Mouse (Mus musculus) lung, embryonic 16.5 days (tissue): ENCODE measurements at regions not wholly inside any gene's neighbourhood (a gene's known extent, or its start where the extent isn't known, plus 50 kb on each side); places are given as distances from the start of the nearest gene placed in this dataset.
A peak's percentile ranks its signal among the peaks of the same experiment; 100 is the strongest.

Experiments used
- ATAC-seq: fragments of 200-750 bp; cut with Nextera tagmentation; 2 replicates; pipeline ENCODE4 v1.8.0; 2017; ENCODE audit warnings: low read depth, mild to moderate bottlenecking, moderate library complexity
- H3K27ac ChIP-seq: fragments of 300-500 bp; sonication (generic); 2 replicates; pipeline ENCODE4 v1.5.1; 2014; ENCODE audit warnings: mild to moderate bottlenecking, control low read depth, low read length
- H3K27me3 ChIP-seq: fragments of 300-500 bp; sonication (generic); 2 replicates; pipeline ENCODE4 v1.6.1; 2014; ENCODE audit warnings: low read depth, low read length, mixed read lengths; ENCODE audit not compliant: control insufficient read depth, insufficient read depth
- H3K36me3 ChIP-seq: fragments of 300-500 bp; sonication (generic); 2 replicates; pipeline ENCODE4 v1.6.1; 2014; ENCODE audit warnings: low read length; ENCODE audit not compliant: control insufficient read depth, insufficient read depth
- H3K4me1 ChIP-seq: fragments of 300-500 bp; sonication (generic); replicated peaks from 2 replicates; pipeline ENCODE4 v1.6.1; 2014; ENCODE audit warnings: low read length, mixed read lengths; ENCODE audit not compliant: control insufficient read depth, insufficient read depth
- H3K4me2 ChIP-seq: fragments of 300-500 bp; sonication (generic); 2 replicates; pipeline ENCODE4 v1.6.1; 2014; ENCODE audit warnings: low read depth, low read length, control low read depth
- H3K4me3 ChIP-seq: fragments of 300-500 bp; sonication (generic); 2 replicates; pipeline ENCODE4 v1.5.1; 2014; ENCODE audit warnings: mild to moderate bottlenecking, low read length, control low read depth
- H3K9ac ChIP-seq: fragments of 300-500 bp; sonication (generic); 2 replicates; pipeline ENCODE4 v1.6.1; 2014; ENCODE audit warnings: low read length, control low read depth
- H3K9me3 ChIP-seq: fragments of 300-500 bp; sonication (generic); 2 replicates; pipeline ENCODE4 v1.6.1; 2016; ENCODE audit warnings: low read length; ENCODE audit not compliant: control insufficient read depth
- WGBS: fragments of 180-500 bp; shearing (Covaris S2); extraction: QIAGEN DNeasy Blood & Tissue Kit; methylation state at CpG from one replicate; pipeline ENCODE4 v1.1.7; 2014; 5-methylcytosine and 5-hydroxymethylcytosine counted together

GRCm38 (mm10) chr6:122394160-122394559, 53.8 kb upstream of the Phc1 start:
- Histone ChIP-seq H3K4me1 (no peaks in the 10 kb centered on the region), H3K36me3 (no peaks in the 10 kb centered on the region), H3K27ac (no peak overlapping the region), H3K9me3 (no peaks in the 10 kb centered on the region), H3K9ac (no peak overlapping the region), H3K4me2 (no peak overlapping the region), H3K4me3 (no peak overlapping the region), H3K27me3 (no peaks in the 10 kb centered on the region)
- ATAC-seq, result no peak
- 46% methylated on average over 5 of the region's 5 CpGs for WGBS

DNA sequence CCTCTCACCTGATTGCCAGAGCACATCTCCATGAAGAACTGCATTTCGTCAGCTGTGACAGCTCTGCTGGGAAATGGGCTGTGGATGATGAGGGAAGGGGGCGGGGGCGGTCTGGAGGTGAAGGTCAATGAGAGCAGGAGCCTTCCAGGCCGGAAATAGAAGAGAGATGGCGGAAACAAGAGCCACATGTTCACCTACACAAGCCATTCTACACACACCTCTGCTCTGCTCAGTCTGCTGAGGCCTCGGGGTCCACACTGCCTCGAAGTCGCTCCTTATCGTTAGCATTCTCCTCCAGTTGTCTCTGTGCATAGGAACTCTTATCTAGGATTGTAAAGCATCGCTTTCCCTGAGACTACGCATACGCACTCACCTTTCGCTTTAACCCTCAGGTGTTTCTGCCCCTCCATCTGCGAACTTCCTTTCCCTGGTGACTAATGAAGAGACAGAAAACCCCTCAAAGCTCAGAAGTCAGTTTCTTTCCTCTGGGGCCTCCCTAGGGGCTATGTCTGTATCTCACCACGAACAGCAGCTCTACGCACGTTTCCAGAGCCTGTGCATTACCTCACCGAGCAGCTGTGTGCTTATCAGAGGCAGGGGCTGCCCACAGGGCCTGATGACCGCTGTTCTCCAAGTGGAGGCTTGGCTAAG, 53.0 kb upstream of the Phc1 start:
- Histone ChIP-seq H3K27me3 (no peaks in the 10 kb centered on the region), H3K27ac (no peak overlapping the region), H3K4me2 (no peak overlapping the region), H3K36me3 (no peaks in the 10 kb centered on the region), H3K9ac (no peak overlapping the region), H3K4me1 (no peaks in the 10 kb centered on the region), H3K4me3 (no peak overlapping the region), H3K9me3 (no peaks in the 10 kb centered on the region)
- WGBS, result 37% methylated on average over 19 of the region's 19 CpGs
- ATAC-seq, result no peak

DNA sequence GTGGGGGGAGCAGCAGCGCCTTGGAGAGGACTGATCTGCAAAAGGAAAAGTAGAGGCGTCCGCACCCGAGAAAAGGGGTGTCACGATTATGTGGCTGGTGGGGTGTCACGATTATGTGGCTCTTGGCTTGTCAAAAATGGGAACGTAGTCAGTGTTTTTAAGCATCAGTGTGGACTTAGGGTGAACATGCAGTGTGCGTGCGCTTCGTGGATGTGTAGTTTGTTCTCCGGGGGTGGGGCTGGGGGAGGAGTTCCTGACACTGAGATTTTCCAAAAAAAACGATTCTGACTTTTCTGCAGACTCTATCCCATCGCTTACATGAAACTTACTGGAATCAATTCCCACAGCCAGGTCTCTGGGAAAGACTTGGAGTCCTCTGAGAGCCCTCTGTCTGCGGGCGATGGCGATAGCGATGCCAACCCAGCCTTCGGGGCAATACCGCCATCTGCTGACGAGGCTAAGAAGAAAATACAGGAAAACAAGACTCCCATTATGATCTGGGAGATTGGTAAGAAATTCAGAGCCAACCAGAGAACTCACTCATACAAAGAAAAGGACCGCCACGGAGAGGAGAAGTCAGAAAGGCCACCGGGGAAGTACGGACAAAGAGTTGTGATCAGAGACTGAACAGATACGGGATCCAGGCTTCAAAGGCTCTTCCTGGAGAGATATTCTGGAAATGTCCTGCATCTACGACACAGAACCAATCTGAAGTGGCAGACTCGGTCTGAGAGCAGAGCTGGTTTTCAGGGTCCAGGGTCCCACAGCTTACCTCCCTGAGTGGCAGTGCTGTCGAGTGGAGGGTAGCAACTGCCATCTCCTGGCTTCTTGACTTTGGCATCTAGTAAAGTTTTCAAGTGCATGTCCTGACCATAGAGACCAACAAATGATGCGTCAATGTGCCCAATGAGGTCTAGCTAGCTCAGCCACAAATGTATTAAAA, 51.6 kb upstream of the Phc1 start:
- Histone ChIP-seq H3K4me3 (0 out of 2 replicates have a peak overlapping the region, but pooled peaks have one; percentile 2), H3K27me3 (no peaks in the 10 kb centered on the region), H3K4me1 (no peaks in the 10 kb centered on the region), H3K9me3 (no peaks in the 10 kb centered on the region), H3K9ac (peak overlapping the region; percentile 32; the same call in 1 of the 2 replicates), H3K4me2 (peak overlapping the region; percentile 45), H3K27ac (no peak overlapping the region), H3K36me3 (no peaks in the 10 kb centered on the region)
- peak; percentile 58 for ATAC-seq
- 31% methylated on average over 29 of the region's 29 CpGs for WGBS

DNA sequence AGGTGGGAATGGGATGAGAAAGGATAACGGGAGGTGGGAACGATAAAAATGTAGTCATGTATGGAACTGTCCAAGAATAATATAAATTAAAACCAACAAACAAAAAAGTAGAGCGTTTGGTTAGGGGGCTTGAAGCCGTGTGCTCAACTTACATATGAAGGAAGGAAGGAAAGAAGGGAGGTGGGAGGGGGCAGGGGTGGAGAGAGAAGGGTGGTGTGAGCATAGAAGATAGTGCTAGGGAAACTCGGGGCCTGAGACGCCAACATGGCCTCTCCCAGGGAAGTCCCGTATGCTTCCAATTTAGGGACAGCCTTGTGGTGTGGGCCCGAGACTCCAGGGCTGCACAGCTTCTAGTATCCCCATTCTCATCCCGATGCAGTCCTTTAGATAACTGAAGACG, 50.8 kb upstream of the Phc1 start:
- no peak overlapping the region for H3K27ac ChIP-seq
- H3K36me3 ChIP-seq, result no peaks in the 10 kb centered on the region
- H3K9ac ChIP-seq, result no peak overlapping the region
- H3K4me3 ChIP-seq, result no peak overlapping the region
- H3K4me2 ChIP-seq, result no peak overlapping the region
- 70% methylated on average over 10 of the region's 10 CpGs for WGBS
- no peaks in the 10 kb centered on the region for H3K9me3 ChIP-seq
- no peaks in the 10 kb centered on the region for H3K27me3 ChIP-seq
- ATAC-seq, result no peak
- no peaks in the 10 kb centered on the region for H3K4me1 ChIP-seq

GRCm38 (mm10) chr6:122390720-122391119, 50.4 kb upstream of the Phc1 start:
- Histone ChIP-seq H3K9ac (no peak overlapping the region), H3K4me1 (no peaks in the 10 kb centered on the region), H3K4me2 (no peak overlapping the region), H3K27me3 (no peaks in the 10 kb centered on the region), H3K36me3 (no peaks in the 10 kb centered on the region), H3K27ac (no peak overlapping the region), H3K4me3 (no peak overlapping the region), H3K9me3 (no peaks in the 10 kb centered on the region)
- WGBS, result 32% methylated on average over 13 of the region's 13 CpGs
- ATAC-seq, result 0 out of 2 replicates have a peak, but pooled peaks have one; percentile 44
